Mouse (Mus musculus) spleen, embryonic (tissue): ENCODE measurements around the gene Ak7.

Source experiments
- CTCF ChIA-PET: fragments of 350-600 bp; sonication (Branson Sonifier 250); formaldehyde crosslinking; loops from one replicate; lab custom pipeline; 2022; lab: Charles Lee

The Ak7 gene

GRCm38 (mm10) chr12:105705799-105706487, at the start of gene Ak7:
Ak7 (plus strand) TSS chr12:105705976.
- CTCF ChIA-PET, result no interaction called here

- CTCF ChIA-PET, result no interaction called here
These were observed 29.5 kb upstream of the Ak7 start for GRCm38 (mm10) chr12:105676274-105676673.

- CTCF ChIA-PET, result no interaction called here
These were observed 27.6 kb upstream of the Ak7 start for GRCm38 (mm10) chr12:105678211-105678610.

- CTCF ChIA-PET, result no interaction called here
These were observed 27.0 kb upstream of the Ak7 start for GRCm38 (mm10) chr12:105678762-105679161.

- CTCF ChIA-PET, result no interaction called here
These were observed 21.6 kb upstream of the Ak7 start, which contains the start of gene Gskip for GRCm38 (mm10) chr12:105683933-105684901. Gskip (plus strand) TSS chr12:105684829.

GRCm38 (mm10) chr12:105685001-105685691, 20.6 kb upstream of the Ak7 start, which contains the start of gene Atg2b:
Atg2b (minus strand) TSS chr12:105685211.
- CTCF ChIA-PET, result no interaction called here

GRCm38 (mm10) chr12:105686791-105687190, 19.0 kb upstream of the Ak7 start:
- CTCF ChIA-PET, result no interaction called here

- CTCF ChIA-PET, result no interaction called here
These were observed 18.4 kb upstream of the Ak7 start for GRCm38 (mm10) chr12:105687416-105687815.

GRCm38 (mm10) chr12:105688546-105688945, 17.2 kb upstream of the Ak7 start:
- CTCF ChIA-PET, result no interaction called here

GRCm38 (mm10) chr12:105689435-105689834, 16.3 kb upstream of the Ak7 start:
- CTCF ChIA-PET, result no interaction called here

- CTCF ChIA-PET, result no interaction called here
These were observed 11.8 kb upstream of the Ak7 start for GRCm38 (mm10) chr12:105694021-105694420.

- CTCF ChIA-PET, result no interaction called here
These were observed 9.9 kb upstream of the Ak7 start for GRCm38 (mm10) chr12:105695848-105696247.

GRCm38 (mm10) chr12:105697104-105697780, 8.5 kb upstream of the Ak7 start:
- CTCF ChIA-PET, result no interaction called here

- CTCF ChIA-PET, result no interaction called here
These were observed 5.3 kb upstream of the Ak7 start for GRCm38 (mm10) chr12:105700433-105700832.

- CTCF ChIA-PET, result no interaction called here
These were observed 12.8 kb downstream of the Ak7 start for GRCm38 (mm10) chr12:105718616-105719015.

GRCm38 (mm10) chr12:105720196-105720595, 14.4 kb downstream of the Ak7 start:
- CTCF ChIA-PET, result no interaction called here

- CTCF ChIA-PET, result no interaction called here
These were observed 15.8 kb downstream of the Ak7 start for GRCm38 (mm10) chr12:105721452-105722132.

- CTCF ChIA-PET, result no interaction called here
These were observed 16.9 kb downstream of the Ak7 start for GRCm38 (mm10) chr12:105722657-105723056.

GRCm38 (mm10) chr12:105724616-105725015, 18.8 kb downstream of the Ak7 start:
- CTCF ChIA-PET, result no interaction called here

- CTCF ChIA-PET, result no interaction called here
These were observed 20.0 kb downstream of the Ak7 start for GRCm38 (mm10) chr12:105725736-105726135.

- CTCF ChIA-PET, result no interaction called here
These were observed 21.5 kb downstream of the Ak7 start for GRCm38 (mm10) chr12:105727268-105727667.
